ENCODE assay signal across 8 mouse cellular contexts in genomic region chr12:9574244-9574871, GRCm38 (mm10). TPM values are rescaled to one million over a fixed set of nuclear protein-coding genes. Genes with fewer than 3 reads are reported as not detected.
DNase-seq lines count a peak whose midpoint lies in the region; ATAC-seq and TF ChIP-seq lines count a peak whose summit lies in the region.

No protein-coding gene starts in this region.

- DNase-seq in lung, adult 18-20 months = peak; percentile 30 to 43
- no peak for DNase-seq in lung, postnatal 25 days (ENCODE audit: low spot score)
- DNase-seq in gastrocnemius, postnatal 25 days = peak; percentile 64
- no peak for DNase-seq in hindbrain, postnatal 0 days (ENCODE audit: low spot score)
- no peak for DNase-seq in liver, embryonic 13.5 days
- DNase-seq in layer of hippocampus, postnatal 10 days (ENCODE audit: low spot score in 2 of 2) = no peak

- WGBS in hindbrain, postnatal 0 days = under 1% methylated on average over 38 of the region's 38 CpGs
- WGBS in liver, embryonic 13.5 days (ENCODE audit: insufficient replicate concordance) = under 1% methylated on average over 38 of the region's 38 CpGs
- under 1% methylated on average over 38 of the region's 38 CpGs for whole genome bisulfite sequencing in neural tube, embryonic 15.5 days

- TF ChIP-seq CTCF in hindbrain, postnatal 0 days (IDR thresholded peaks at IDR 0.05; ENCODE audit: low read depth) = peak; percentile 26; the same call in 1 of the 2 replicates

- no peak overlapping the region for H3K27ac ChIP-seq in hindbrain, postnatal 0 days
- no peak overlapping the region for H3K27ac ChIP-seq in liver, embryonic 13.5 days
- no peak overlapping the region for H3K27ac ChIP-seq in neural tube, embryonic 15.5 days (replicated peaks)

- H3K9ac ChIP-seq in hindbrain, postnatal 0 days (replicated peaks; ENCODE audit: low read length) = no peak overlapping the region
- no peak overlapping the region for H3K9ac ChIP-seq in liver, embryonic 13.5 days
- H3K9ac ChIP-seq in neural tube, embryonic 15.5 days (replicated peaks) = peak overlapping the region; percentile 23; the same call in 1 of the 2 replicates

- H3K36me3 ChIP-seq in hindbrain, postnatal 0 days (ENCODE audit: insufficient read depth, low read length) = no peaks in the 10 kb centered on the region
- no peaks in the 10 kb centered on the region for H3K36me3 ChIP-seq in liver, embryonic 13.5 days
- no peaks in the 10 kb centered on the region for H3K36me3 ChIP-seq in neural tube, embryonic 15.5 days

- peak overlapping the region; percentile 29 for H3K4me3 ChIP-seq in hindbrain, postnatal 0 days (ENCODE audit: low read length)
- H3K4me3 ChIP-seq in liver, embryonic 13.5 days (replicated peaks) = peak overlapping the region; percentile 38
- H3K4me3 ChIP-seq in neural tube, embryonic 15.5 days (replicated peaks) = peak overlapping the region; percentile 34

- H3K9me3 ChIP-seq in hindbrain, postnatal 0 days (ENCODE audit: low read length) = no peaks in the 10 kb centered on the region
- H3K9me3 ChIP-seq in liver, embryonic 13.5 days (replicated peaks) = no peaks in the 10 kb centered on the region
- no peaks in the 10 kb centered on the region for H3K9me3 ChIP-seq in neural tube, embryonic 15.5 days (replicated peaks)

- peak overlapping the region; percentile 54 for H3K4me2 ChIP-seq in hindbrain, postnatal 0 days (ENCODE audit: low read depth, low read length)
- peak overlapping the region; percentile 54 for H3K4me2 ChIP-seq in liver, embryonic 13.5 days
- peak overlapping the region; percentile 55 for H3K4me2 ChIP-seq in neural tube, embryonic 15.5 days

- H3K27me3 ChIP-seq in hindbrain, postnatal 0 days (ENCODE audit: insufficient read depth, low read length) = peaks cover 82% of the 10 kb centered on the region
- H3K27me3 ChIP-seq in liver, embryonic 13.5 days = peaks cover 92% of the 10 kb centered on the region
- H3K27me3 ChIP-seq in neural tube, embryonic 15.5 days (replicated peaks) = peaks cover 94% of the 10 kb centered on the region

- no peaks in the 10 kb centered on the region for H3K4me1 ChIP-seq in hindbrain, postnatal 0 days (ENCODE audit: insufficient read depth, low read length)
- H3K4me1 ChIP-seq in liver, embryonic 13.5 days (replicated peaks) = no peaks in the 10 kb centered on the region
- peaks cover 28% of the 10 kb centered on the region for H3K4me1 ChIP-seq in neural tube, embryonic 15.5 days

- peak; percentile 42; the same call in 1 of the 2 replicates for ATAC-seq in hindbrain, postnatal 0 days
- ATAC-seq in liver, embryonic 13.5 days (ENCODE audit: low read depth) = no peak
- no peak for ATAC-seq in neural tube, embryonic 15.5 days (ENCODE audit: low FRiP score)
- ATAC-seq in CD4-positive, CD25-positive, alpha-beta regulatory T cell, adult 4 months = no peak

RNA-seq across cellular contexts. Expression of gene Osr1, which starts 4.4 kb away (rescaled TPM):
- 1 to 10 TPM; 2.7 to 2.9 TPM for total RNA-seq in gastrocnemius, postnatal 25 days (2021)
- total RNA-seq in hindbrain, postnatal 0 days (2014; rRNA removed) = 8.7 and 17.6 TPM in 2 replicates
- 7.1 and 8.5 TPM in 2 replicates for polyA plus RNA-seq in hindbrain, postnatal 0 days (2015; fragmentation: Nextera tagmentation; extraction: Ambion mirVana)
- polyA plus RNA-seq in liver, embryonic 13.5 days (2015; fragmentation: Nextera tagmentation; extraction: Ambion mirVana) = 0.74 and 0.82 TPM in 2 replicates
- polyA plus RNA-seq in neural tube, embryonic 15.5 days (2015; fragmentation: Nextera tagmentation; extraction: Ambion mirVana) = 6.6 and 11.1 TPM in 2 replicates
- total RNA-seq in layer of hippocampus, postnatal 10 days (2021) = 1 to 10 TPM; 5.5 to 9.7 TPM
- polyA plus RNA-seq in CD4-positive, CD25-positive, alpha-beta regulatory T cell, adult 4 months (2017; shearing (Covaris generic)) = not detected

Comparison
In these comparisons a context has a peak if more than half of its experiments do, and no peak if none do; other contexts are left out.
1. DNase-seq: peak in lung, adult 18-20 months (2 of 2) and gastrocnemius, postnatal 25 days (single experiment); none in lung, postnatal 25 days (single experiment), hindbrain, postnatal 0 days (single experiment), liver, embryonic 13.5 days (single experiment) and layer of hippocampus, postnatal 10 days (0 of 2).
2. Peak in every context shown above with its lines, with median percentiles within 50 percentile points of each other: H3K4me2 ChIP-seq and H3K4me3 ChIP-seq.